Mouse (Mus musculus) forebrain, embryonic 11.5 days (tissue): ENCODE measurements around the gene Pla2g4a. TPM values are rescaled to one million over a fixed set of nuclear protein-coding genes. Genes with fewer than 3 reads are reported as not detected.
A peak's percentile ranks its signal among the peaks of the same experiment; 100 is the strongest.

ENCODE experiments used
- ATAC-seq: fragments of 200-750 bp; cut with Nextera tagmentation; replicated peaks from 2 replicates; pipeline ENCODE4 v1.8.0; 2017; ENCODE audit warnings: moderate TSS enrichment; ENCODE audit not compliant: low FRiP score
- DNase-seq: peaks from one replicate; pipeline ENCODE4 v3.0.0-alpha.2; 2017; ENCODE audit warnings: low spot score
- H3K27ac ChIP-seq: fragments of 300-500 bp; sonication (generic); 2 replicates; pipeline ENCODE4 v1.5.1; 2014; ENCODE audit warnings: low read depth, low read length
- H3K27me3 ChIP-seq: fragments of 300-500 bp; sonication (generic); 2 replicates; pipeline ENCODE4 v1.6.1; 2014; ENCODE audit warnings: mild to moderate bottlenecking, low read length, mixed read lengths; ENCODE audit not compliant: control insufficient read depth, insufficient read depth
- H3K36me3 ChIP-seq: fragments of 300-500 bp; sonication (generic); 2 replicates; pipeline ENCODE4 v1.6.1; 2014; ENCODE audit warnings: mild to moderate bottlenecking, low read length, moderate library complexity, mixed read lengths; ENCODE audit not compliant: control insufficient read depth, insufficient read depth
- H3K4me1 ChIP-seq: fragments of 300-500 bp; sonication (generic); replicated peaks from 2 replicates; pipeline ENCODE4 v1.6.1; 2014; ENCODE audit warnings: low read length, mixed read lengths; ENCODE audit not compliant: control insufficient read depth, insufficient read depth
- H3K4me2 ChIP-seq: fragments of 300-500 bp; sonication (generic); 2 replicates; pipeline ENCODE4 v1.6.1; 2014; ENCODE audit warnings: low read depth, mild to moderate bottlenecking, low read length, moderate library complexity, mixed read lengths; ENCODE audit not compliant: severe bottlenecking
- H3K4me3 ChIP-seq: fragments of 300-500 bp; sonication (generic); 2 replicates; pipeline ENCODE4 v1.5.1; 2014; ENCODE audit warnings: low read depth, low read length
- H3K9ac ChIP-seq: fragments of 300-500 bp; sonication (generic); 2 replicates; pipeline ENCODE4 v1.6.1; 2014; ENCODE audit warnings: low read length
- H3K9me3 ChIP-seq: fragments of 300-500 bp; sonication (generic); 2 replicates; pipeline ENCODE4 v1.6.1; 2016; ENCODE audit warnings: low read length, mixed read lengths; ENCODE audit not compliant: control insufficient read depth
- WGBS: fragments of 180-500 bp; shearing (Covaris S2); extraction: QIAGEN DNeasy Blood & Tissue Kit; methylation state at CpG from one replicate; pipeline ENCODE4 v1.1.7; 2014; 5-methylcytosine and 5-hydroxymethylcytosine counted together
- polyA plus RNA-seq: library from polyadenylated mRNA; unstranded; fragments of >200 nt; fragmentation: Nextera tagmentation; extraction: Ambion mirVana; gene quantifications from 2 replicates; pipeline ENCODE4 v1.2.1, GENCODE M21; 2014

Pla2g4a gene
- polyA plus RNA-seq, 1 experiment from 2014 or later: 3.4 TPM

DNA sequence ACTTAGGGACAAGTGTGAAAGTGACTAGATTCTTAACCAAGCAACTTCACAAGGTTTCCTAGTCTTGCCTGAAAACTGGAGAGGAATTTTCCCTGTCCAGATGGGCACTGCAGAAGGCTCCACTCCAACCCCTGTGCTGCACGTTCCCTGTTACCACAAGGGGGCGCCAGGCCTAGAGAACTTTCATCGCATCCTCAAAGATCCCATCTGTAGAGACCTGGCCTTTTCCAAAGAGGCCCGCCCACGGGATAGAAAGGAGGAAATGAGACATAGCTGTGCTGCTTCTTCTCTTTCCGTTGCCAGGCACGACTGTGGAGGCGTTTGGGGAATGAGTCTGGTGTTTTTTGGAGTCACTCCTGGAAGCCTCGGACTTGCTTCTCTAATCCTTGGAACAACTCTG is 104.4 kb downstream of the Pla2g4a start:
- WGBS: 23% methylated on average over 9 of the region's 9 CpGs
- Histone ChIP-seq H3K27me3 (no peaks in the 10 kb centered on the region), H3K27ac (no peak overlapping the region), H3K4me3 (no peak overlapping the region), H3K36me3 (no peaks in the 10 kb centered on the region), H3K9ac (no peak overlapping the region), H3K4me2 (no peak overlapping the region), H3K9me3 (no peaks in the 10 kb centered on the region), H3K4me1 (no peaks in the 10 kb centered on the region)
- ATAC-seq (no peak; the same call in 1 of the 2 replicates), DNase-seq (peak; percentile 62)

DNA sequence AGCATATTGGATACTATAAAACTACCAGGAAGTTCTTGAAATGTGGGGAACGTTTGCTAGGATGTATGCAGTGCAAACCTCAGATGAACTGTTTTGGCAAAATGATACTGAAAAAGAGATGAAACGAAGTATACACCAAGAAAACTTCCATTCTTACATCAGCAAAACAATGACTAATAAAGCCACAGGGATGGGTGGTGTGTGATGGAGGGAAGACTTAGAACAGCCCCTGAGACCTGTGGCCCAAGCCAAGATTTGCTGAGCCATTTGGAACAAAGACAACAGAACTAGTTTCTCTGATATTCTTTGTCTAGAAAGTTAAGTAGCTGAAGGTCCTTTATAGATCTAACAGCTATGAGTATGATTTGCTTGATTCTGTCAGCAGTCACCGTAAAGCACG is 105.5 kb downstream of the Pla2g4a start:
- Histone ChIP-seq H3K4me3 (no peak overlapping the region), H3K27ac (no peak overlapping the region), H3K4me1 (no peaks in the 10 kb centered on the region), H3K36me3 (no peaks in the 10 kb centered on the region), H3K4me2 (no peak overlapping the region), H3K9me3 (no peaks in the 10 kb centered on the region), H3K27me3 (no peaks in the 10 kb centered on the region), H3K9ac (no peak overlapping the region)
- no peak for ATAC-seq
- WGBS: 85% methylated on average over 4 of the region's 4 CpGs
- no peak for DNase-seq

DNA sequence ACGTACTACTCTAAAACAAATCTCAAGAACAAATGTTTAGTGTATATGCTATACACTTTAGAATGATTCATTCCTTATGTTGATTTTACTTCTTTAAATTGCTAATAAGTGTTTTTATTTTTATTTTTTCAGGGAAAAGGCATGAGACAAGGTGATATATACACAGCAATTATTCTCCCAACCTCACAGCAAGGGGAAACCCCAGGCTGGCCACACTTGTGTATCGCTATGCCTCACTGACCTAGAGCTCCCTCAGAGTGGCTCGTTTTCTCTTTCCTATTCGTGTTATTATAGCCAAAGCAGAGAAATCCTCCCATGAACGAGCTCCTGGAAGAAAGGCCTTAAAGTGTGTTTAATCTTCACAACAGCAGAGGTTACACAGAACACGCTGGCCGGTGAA is 106.2 kb downstream of the Pla2g4a start:
- DNase-seq: no peak
- H3K9ac ChIP-seq: no peak overlapping the region

DNA sequence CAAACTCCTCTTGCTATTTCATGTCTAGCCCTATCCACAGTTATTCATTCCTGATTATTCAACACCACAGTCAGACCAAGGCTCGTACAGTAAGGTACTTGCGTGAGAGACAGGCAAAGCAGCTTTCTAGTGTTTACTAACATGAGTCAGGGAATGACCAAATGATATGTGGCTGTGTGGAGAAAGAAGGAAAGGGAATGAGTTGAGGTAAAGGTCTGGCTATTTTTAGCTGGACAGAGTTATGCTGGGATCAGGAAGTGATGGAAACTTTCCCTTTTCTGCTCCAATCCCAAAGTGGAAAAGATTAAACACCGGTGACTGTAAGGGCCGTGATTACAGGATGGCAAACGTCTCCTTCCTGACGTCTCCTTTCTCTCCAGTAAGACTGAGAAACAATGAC is 114.4 kb downstream of the Pla2g4a start:
- Histone ChIP-seq H3K4me1 (no peaks in the 10 kb centered on the region), H3K36me3 (no peaks in the 10 kb centered on the region), H3K4me2 (no peak overlapping the region), H3K9ac (no peak overlapping the region), H3K27me3 (no peaks in the 10 kb centered on the region), H3K4me3 (no peak overlapping the region), H3K27ac (no peak overlapping the region), H3K9me3 (no peaks in the 10 kb centered on the region)
- 80% methylated on average over 6 of the region's 6 CpGs for WGBS
- no peak for ATAC-seq
- DNase-seq: no peak

More for the DNA sequence above, 106.2 kb downstream of the Pla2g4a start:
- 79% methylated on average over 7 of the region's 7 CpGs for whole genome bisulfite sequencing
- H3K27me3 ChIP-seq: no peaks in the 10 kb centered on the region
- H3K9me3 ChIP-seq: no peaks in the 10 kb centered on the region
- H3K4me1 ChIP-seq: no peaks in the 10 kb centered on the region
- no peak overlapping the region for H3K4me2 ChIP-seq
- H3K36me3 ChIP-seq: no peaks in the 10 kb centered on the region
- H3K4me3 ChIP-seq: no peak overlapping the region
- no peak for ATAC-seq
- H3K27ac ChIP-seq: no peak overlapping the region

DNA sequence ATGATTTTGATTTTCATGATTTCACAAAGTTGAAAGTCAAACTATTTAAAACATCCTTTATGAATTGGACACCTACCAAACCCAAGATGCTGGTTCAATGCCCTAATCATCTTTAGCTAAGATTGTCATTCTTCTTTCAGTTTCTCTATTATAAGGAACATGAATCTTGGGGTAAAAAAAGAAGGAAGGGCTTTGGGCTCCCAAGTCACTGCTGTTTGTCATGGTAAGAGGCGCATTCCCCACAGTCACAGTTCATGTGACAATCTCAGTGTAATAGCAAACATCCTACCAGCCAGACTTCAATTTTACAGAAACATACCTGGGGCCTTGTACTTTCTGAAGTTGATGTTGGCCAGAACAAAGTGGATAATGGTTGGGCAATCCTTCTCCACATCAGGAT is 119.2 kb downstream of the Pla2g4a start:
- H3K36me3 ChIP-seq: no peaks in the 10 kb centered on the region
- no peak overlapping the region for H3K9ac ChIP-seq
- no peak for DNase-seq
- no peaks in the 10 kb centered on the region for H3K9me3 ChIP-seq
- no peak overlapping the region for H3K4me3 ChIP-seq
- 96% methylated on average over 1 of the region's 1 CpGs for WGBS
- H3K4me2 ChIP-seq: no peak overlapping the region
- no peaks in the 10 kb centered on the region for H3K27me3 ChIP-seq
- H3K4me1 ChIP-seq: no peaks in the 10 kb centered on the region
- no peak overlapping the region for H3K27ac ChIP-seq
- ATAC-seq: no peak

DNA sequence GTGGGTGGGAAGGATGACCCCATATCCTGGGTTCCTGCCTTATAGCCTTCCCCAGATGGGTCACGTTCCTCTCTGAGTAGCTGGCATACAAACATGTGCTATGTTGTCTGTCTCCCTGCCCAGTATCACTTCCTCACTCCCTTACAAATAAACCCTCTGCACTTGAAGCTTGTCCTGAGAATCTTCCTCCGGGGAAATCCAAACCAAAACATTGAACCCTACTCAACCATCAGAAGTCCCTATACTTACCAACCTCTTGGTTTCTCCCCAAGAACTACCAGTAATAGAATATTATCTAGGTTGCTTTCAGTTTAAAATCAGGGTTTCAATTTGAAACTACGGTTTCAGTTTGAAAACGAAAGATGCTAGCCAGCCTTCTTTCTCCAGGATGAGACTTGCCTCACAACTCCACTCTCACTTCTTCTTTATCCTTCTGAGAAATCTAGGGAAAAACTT is 120.1 kb downstream of the Pla2g4a start:
- Histone ChIP-seq H3K4me2 (no peak overlapping the region), H3K27me3 (no peaks in the 10 kb centered on the region), H3K9ac (no peak overlapping the region), H3K4me1 (no peaks in the 10 kb centered on the region), H3K4me3 (no peak overlapping the region), H3K36me3 (no peaks in the 10 kb centered on the region), H3K27ac (no peak overlapping the region), H3K9me3 (no peaks in the 10 kb centered on the region)
- WGBS: 88% methylated on average over 4 of the region's 4 CpGs
- no peak for ATAC-seq
- DNase-seq: no peak

DNA sequence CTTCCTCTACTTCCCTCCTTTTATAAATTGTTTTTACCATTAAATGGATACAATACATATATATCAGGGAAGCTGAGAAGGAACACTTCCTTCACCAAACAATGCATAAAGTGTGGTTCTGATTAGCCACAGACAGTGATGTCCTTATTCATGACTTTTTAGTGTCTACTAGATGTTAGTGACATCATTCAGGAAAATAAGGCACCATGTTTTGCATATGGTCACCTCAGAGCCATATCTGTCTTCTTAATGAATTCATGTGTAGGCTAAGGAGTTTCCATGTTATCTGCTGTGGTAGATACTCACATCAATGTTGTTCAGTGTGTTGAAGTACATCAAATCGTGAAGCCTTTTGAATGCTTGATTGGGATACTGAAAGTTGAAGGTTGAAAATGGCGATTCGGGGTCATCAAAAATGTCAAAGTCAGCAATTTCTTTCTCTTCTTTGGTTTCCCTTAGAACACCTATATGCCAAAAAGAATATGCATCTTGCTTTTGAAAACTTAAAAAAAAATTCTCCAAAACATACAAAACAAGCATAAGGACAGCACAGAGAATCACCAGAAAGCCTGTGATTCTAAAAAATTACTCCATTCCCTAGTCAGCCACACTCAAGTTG is 120.7 kb downstream of the Pla2g4a start:
- H3K4me3 ChIP-seq: no peak overlapping the region
- WGBS: 94% methylated on average over 3 of the region's 3 CpGs
- no peaks in the 10 kb centered on the region for H3K36me3 ChIP-seq
- H3K27ac ChIP-seq: no peak overlapping the region
- H3K27me3 ChIP-seq: no peaks in the 10 kb centered on the region
- H3K9me3 ChIP-seq: no peaks in the 10 kb centered on the region
- no peak overlapping the region for H3K4me2 ChIP-seq
- ATAC-seq: no peak
- H3K9ac ChIP-seq: no peak overlapping the region
- no peaks in the 10 kb centered on the region for H3K4me1 ChIP-seq
- no peak for DNase-seq

DNA sequence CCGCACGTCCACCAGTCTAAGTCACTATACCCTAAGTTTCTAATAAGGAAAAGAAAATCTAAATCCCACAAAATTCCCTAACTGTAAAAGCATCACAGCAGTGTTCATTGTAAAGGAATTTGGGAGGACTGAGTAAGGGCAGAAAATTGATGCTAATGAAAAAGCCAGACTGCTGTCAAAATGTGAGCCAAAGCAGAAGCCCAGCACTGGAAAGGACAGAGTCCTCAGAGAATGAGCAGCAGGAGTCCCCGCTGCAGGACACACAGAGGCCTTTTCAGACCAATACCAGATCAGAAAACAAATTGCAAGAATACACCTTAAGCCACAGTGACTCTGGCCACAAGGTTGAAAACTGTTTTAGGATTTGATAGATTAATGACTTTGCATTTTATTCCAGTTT is 124.6 kb downstream of the Pla2g4a start:
- no peaks in the 10 kb centered on the region for H3K4me1 ChIP-seq
- no peak overlapping the region for H3K4me2 ChIP-seq
- no peak overlapping the region for H3K27ac ChIP-seq
- H3K4me3 ChIP-seq: no peak overlapping the region
- H3K36me3 ChIP-seq: no peaks in the 10 kb centered on the region
- H3K27me3 ChIP-seq: no peaks in the 10 kb centered on the region
- H3K9me3 ChIP-seq: no peaks in the 10 kb centered on the region
- no peak overlapping the region for H3K9ac ChIP-seq
- WGBS: 82% methylated on average over 3 of the region's 3 CpGs
- ATAC-seq (no peak), DNase-seq (no peak)

DNA sequence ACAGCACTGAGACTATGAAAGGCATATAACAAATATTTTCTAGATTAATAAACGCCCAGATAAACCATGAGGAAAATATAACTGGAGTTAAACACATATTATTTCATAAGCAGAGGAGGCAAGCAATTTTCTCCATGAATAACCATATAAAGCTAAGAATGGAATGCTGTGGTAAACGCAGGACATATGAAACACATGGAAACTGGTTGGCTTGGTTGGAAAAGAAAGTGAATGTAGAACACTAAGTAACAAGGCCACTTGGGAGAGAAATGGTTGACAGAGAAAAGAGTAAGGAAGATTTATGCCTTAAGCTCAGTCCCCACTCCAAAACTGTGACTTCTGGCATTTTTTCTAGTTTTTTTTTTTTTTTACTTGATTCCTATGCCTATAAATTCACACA is 127.2 kb downstream of the Pla2g4a start:
- H3K4me2 ChIP-seq: no peak overlapping the region
- DNase-seq: no peak
- no peaks in the 10 kb centered on the region for H3K27me3 ChIP-seq
- 81% methylated on average over 2 of the region's 2 CpGs for WGBS
- no peak for ATAC-seq
- H3K36me3 ChIP-seq: no peaks in the 10 kb centered on the region
- H3K9me3 ChIP-seq: no peaks in the 10 kb centered on the region
- no peak overlapping the region for H3K9ac ChIP-seq
- no peak overlapping the region for H3K4me3 ChIP-seq
- no peaks in the 10 kb centered on the region for H3K4me1 ChIP-seq
- no peak overlapping the region for H3K27ac ChIP-seq
